Mouse (Mus musculus): Measurements from ENCODE around the gene 1700109H08Rik. TPM values are rescaled to one million over a fixed set of nuclear protein-coding genes. Genes with fewer than 3 reads are reported as not detected.
"Not testable (repeated sequence)": the region's sequence is repeated elsewhere in the genome, so short reads cannot be mapped to it uniquely, and the experiment has no call there.

1700109H08Rik gene
- polyA plus RNA-seq (2012; rRNA removed), result 0.20 and 1.1 TPM in 2 replicates

GRCm38 (mm10) chr5:3571266-3571665 is at the start of gene 1700109H08Rik:
TSS of gene 1700109H08Rik (plus strand) at chr5:3571566.
- 92% methylated on average over 4 of the region's 4 CpGs for WGBS

GRCm38 (mm10) chr5:3521741-3522140 is 49.6 kb upstream of the 1700109H08Rik start:
- no peak for DNase-seq (ENCODE audit: low read depth, low spot score)
- WGBS, result 96% methylated on average over 12 of the region's 12 CpGs

More at GRCm38 (mm10) chr5:3571266-3571665, at the start of gene 1700109H08Rik:
- no peak for DNase-seq (ENCODE audit: low read depth, low spot score)

DNA sequence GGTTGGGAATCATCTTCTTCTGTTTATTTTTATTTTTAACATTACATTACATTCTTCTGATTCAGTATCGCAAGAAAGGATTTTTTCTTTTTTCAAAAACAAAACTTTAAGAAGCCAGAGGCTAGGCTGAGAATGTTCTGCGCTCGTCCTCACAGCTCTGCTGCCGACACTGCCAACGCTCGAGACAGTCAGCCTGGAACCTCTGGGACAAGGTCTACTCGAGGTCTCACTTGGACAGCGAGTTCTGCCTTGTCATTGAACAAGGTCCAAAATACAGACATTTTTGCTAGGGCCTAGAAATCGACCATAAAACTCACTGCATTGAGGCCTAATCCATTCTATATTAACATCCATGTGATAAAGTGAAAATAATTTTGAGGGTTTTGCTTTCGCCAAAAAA is 48.5 kb upstream of the 1700109H08Rik start:
- DNase-seq (ENCODE audit: low read depth, low spot score), result no peak

GRCm38 (mm10) chr5:3527041-3527691 is 44.2 kb upstream of the 1700109H08Rik start:
- DNase-seq (ENCODE audit: low read depth, low spot score), result no peak
- 43% methylated on average over 5 of the region's 5 CpGs for WGBS

More for the DNA sequence above, 48.5 kb upstream of the 1700109H08Rik start:
- WGBS, result 90% methylated on average over 10 of the region's 10 CpGs

DNA sequence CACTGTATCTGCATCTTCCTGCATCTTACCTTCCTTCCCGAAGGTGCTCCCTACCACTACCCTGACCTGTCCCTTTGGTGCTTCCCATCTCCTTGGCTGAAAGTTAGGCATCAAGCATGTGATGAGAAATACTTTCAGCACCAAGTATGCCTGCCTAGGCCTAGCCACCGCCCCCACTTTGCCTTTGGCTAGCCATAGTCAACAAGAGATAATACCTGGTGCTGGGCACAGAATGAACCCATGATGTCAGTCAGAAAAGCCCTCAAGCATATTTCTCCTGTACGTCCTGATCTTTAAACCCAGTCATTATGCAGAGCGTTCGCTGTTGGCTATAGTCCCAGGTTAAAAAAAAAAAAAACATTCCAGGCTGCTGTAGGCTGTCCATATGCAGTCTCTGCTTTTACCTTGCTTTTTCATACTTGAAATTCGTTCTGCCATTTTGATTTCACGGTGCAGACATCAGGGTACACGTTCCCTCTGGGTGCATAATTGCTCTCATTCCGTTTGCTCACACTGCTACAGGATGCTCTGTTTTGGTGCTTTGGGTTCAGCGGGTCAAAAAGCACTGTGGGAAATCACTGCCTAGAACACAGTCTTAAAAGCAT is 41.7 kb upstream of the 1700109H08Rik start:
- WGBS, result 79% methylated on average over 10 of the region's 10 CpGs
- DNase-seq (ENCODE audit: low read depth, low spot score), result no peak

DNA sequence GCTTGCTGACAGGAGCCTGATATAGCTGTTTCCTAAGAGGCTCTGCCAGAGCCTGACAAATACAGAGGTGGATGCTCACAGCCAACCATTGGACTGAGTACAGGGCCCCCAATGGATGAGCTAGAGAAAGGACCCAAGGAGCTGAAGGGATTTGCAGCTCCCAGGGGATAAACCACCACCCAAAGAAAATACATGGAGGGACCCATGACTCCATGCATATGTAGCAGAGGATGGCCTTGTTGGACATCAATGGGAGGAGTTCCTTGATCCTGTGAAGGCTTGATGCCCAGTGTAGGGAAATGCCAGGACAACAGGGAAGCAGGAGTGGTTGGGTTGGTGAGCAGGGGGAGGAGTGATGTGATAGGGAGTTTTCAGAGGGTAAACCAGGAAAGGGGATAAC is 39.3 kb upstream of the 1700109H08Rik start:
- DNase-seq (ENCODE audit: low read depth, low spot score), result not testable (repeated sequence)

DNA sequence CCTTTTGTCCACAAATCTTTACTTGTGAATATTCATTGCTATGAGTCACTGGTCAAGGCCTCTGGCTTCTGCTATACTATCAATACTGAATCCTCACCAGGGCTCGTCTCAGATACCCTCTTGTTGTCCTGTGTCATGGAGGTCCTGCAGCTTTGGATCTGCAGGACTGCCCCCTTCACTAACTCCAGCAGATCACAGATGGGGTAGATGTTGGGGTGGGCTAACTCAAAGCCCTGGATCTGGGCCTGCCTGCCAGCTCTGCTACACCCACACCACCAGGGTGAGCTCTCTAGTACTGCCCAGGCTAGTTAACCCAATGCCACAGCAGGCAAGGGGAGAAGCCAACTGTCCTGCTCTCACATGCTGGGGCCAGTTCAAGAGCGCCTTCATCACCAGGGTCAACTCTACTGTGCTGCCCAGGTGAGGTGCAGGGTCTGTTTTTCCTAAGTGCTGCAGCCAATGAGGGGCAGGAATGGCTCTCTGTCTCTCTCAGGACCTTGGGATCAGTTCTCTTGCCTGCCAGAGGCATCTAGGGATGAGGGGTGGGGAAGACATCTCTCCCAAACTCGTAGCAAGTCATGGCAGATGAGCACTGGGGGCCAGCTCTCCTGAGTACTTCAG is 34.7 kb upstream of the 1700109H08Rik start:
- WGBS, result 79% methylated on average over 3 of the region's 3 CpGs
- DNase-seq (ENCODE audit: low read depth, low spot score), result no peak

- 39% methylated on average over 11 of the region's 11 CpGs for WGBS
- no peak for DNase-seq (ENCODE audit: low read depth, low spot score)
These were observed 32.6 kb upstream of the 1700109H08Rik start for GRCm38 (mm10) chr5:3538505-3539472.

- DNase-seq (ENCODE audit: low read depth, low spot score), result no peak
- WGBS, result 73% methylated on average over 6 of the region's 6 CpGs
These were observed 29.5 kb upstream of the 1700109H08Rik start for GRCm38 (mm10) chr5:3541871-3542270.

- WGBS, result under 1% methylated on average over 78 of the region's 80 CpGs
- DNase-seq (ENCODE audit: low read depth, low spot score), result peak; percentile 57
These were observed 27.5 kb upstream of the 1700109H08Rik start, which contains the start of gene Fam133b for GRCm38 (mm10) chr5:3543629-3544479. TSS of gene Fam133b (plus strand) at chr5:3543833.

DNA sequence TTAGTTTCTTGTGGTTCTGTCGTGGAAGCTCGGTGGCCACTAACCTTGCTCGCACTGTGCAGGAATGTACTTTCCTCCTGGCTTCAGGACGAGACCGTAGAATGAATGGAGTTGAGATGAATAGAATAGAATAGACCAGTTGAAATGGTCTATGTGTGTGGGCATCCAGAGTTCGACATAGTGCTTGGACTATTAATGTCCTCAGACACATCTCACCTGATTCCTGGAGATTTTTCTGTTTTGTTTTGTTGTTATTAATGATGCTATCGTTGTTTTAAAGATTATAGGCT is 26.9 kb upstream of the 1700109H08Rik start:
- DNase-seq (ENCODE audit: low read depth, low spot score), result no peak
- 7% methylated on average over 7 of the region's 7 CpGs for WGBS

DNA sequence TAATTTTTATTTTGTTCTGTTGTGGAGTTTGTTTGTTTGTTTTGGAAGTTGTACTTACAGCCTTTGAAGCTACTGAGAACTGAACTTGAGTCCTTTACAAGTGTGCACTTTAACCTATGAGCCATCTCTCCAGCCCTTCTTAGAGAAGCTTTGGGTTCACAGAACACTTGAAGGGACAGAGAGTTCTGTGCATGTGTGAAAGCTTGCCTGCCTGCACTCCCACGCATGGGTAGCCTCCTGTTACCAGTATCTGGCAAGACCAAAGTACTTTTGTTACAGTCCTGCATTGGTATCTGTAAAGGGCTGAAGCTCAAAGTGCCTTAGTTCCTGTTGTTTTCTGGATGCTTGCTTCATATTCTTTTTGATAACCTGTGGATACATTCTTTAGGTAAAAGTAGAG is 25.1 kb upstream of the 1700109H08Rik start:
- WGBS, result 51% methylated on average over 1 of the region's 1 CpGs
- DNase-seq (ENCODE audit: low read depth, low spot score), result no peak

DNA sequence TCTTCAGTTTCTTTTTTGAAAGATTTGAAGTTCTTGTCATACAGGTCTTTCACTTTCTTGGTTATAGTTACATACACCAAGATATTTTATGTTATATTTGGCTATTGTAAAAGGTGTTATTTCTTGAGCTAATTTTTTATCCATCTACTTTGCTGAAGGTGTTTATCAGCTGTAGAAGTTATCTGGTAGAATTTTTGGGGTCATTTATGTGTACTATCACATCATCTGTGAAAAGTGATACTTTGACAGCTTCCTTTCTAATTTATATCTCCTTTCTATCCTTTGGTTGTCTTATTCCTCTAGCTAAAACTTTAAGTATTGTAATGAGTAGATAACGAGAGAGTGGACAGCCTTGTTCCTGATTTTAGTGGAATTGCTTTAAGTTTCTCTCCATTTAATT is 19.9 kb upstream of the 1700109H08Rik start:
- 93% methylated on average over 1 of the region's 1 CpGs for WGBS
- no peak for DNase-seq (ENCODE audit: low read depth, low spot score)

- DNase-seq (ENCODE audit: low read depth, low spot score), result no peak
- WGBS, result 71% methylated on average over 2 of the region's 2 CpGs
These were observed 17.2 kb upstream of the 1700109H08Rik start for GRCm38 (mm10) chr5:3554198-3554597.

- DNase-seq (ENCODE audit: low read depth, low spot score), result no peak
- 100% methylated on average over 2 of the region's 2 CpGs for WGBS
These were observed 3.5 kb downstream of the 1700109H08Rik start for GRCm38 (mm10) chr5:3574825-3575224.

- WGBS, result 96% methylated on average over 2 of the region's 2 CpGs
- DNase-seq (ENCODE audit: low read depth, low spot score), result no peak
These were observed 6.6 kb downstream of the 1700109H08Rik start for GRCm38 (mm10) chr5:3577939-3578338.

DNA sequence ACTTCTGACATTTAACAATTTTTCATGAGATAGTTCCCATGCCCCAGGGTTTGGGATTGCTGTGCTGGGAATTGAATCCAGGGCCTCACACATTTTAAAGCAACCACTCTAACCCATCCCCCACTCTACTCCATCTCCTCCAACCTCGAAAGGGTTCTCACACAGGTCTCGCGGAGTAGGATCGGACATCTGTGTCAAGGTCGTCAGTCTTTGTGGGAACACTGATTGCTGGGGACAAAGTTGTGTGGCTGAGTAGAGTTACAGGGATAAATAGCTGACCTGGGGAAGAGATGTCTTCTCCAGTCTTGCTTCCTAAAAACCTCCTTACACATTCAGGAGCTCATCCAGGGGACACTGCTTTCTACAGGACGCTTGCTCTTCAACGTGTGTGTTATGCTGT is 7.7 kb downstream of the 1700109H08Rik start:
- WGBS, result 94% methylated on average over 7 of the region's 7 CpGs
- DNase-seq (ENCODE audit: low read depth, low spot score), result no peak

DNA sequence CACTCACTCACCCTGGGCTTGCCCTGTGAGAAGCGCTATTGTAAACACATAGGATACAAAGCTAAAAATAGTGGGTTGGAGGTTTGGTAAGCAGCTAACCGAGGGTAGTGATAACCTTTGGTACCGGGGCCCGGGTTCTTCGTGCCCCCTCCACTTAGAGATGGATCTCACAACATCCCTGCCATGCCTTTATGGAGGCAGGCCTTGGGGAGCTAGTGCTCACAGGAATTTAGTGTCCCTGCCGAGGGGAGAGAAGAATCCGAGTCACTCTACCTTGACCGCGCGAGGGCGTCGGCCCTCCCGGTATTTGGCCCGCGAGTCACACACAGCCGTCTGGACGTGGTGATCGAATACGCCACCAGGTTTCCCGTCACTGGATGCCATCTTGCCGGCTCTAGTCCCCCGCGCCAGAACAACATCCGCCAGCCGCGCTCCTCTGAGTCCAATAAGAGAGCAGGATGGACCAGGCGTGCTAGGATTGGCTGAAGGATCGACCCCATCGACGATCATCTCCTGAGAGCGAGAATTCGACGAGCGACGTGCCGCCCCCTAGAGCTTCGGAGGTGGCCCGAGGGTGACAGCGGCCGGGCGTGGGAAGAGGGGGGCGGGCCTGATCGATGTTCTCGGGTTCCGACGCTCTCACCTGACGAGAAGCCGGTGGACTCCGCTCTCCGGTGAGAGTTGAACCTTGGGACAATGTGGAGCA is 24.5 kb downstream of the 1700109H08Rik start, which contains the start of gene Pex1:
Gene Pex1, plus strand, starts transcription at position 374 of the 706 bp plus-strand sequence.
- WGBS, result under 1% methylated on average over 50 of the region's 50 CpGs
- DNase-seq (ENCODE audit: low read depth, low spot score), result peak; percentile 94

All from large intestine, adult 2 months (tissue).